In genomic region chr11:43198811-43199210, GRCm38 (mm10) we compare ENCODE assay signal across 33 mouse cellular contexts. TPM values are rescaled to one million over a fixed set of nuclear protein-coding genes. Genes with fewer than 3 reads are reported as not detected.
"Had no signal": no experiment of that assay in that cellular context is flagged by ENCODE, and none has a peak within 500 bp of the region (broad histone marks: within the 10 kb centered on the region; RNA-seq: fewer than 3 reads in every experiment).

No protein-coding gene starts in this region.

- H3K4me2 ChIP-seq: embryonic facial prominence, embryonic 12.5 days; embryonic facial prominence, embryonic 13.5 days; embryonic facial prominence, embryonic 15.5 days; forebrain, embryonic 12.5 days; forebrain, embryonic 13.5 days; forebrain, embryonic 15.5 days had no signal

- H3K9ac ChIP-seq: embryonic facial prominence, embryonic 12.5 days; embryonic facial prominence, embryonic 13.5 days; embryonic facial prominence, embryonic 15.5 days; forebrain, embryonic 12.5 days; forebrain, embryonic 13.5 days; forebrain, embryonic 15.5 days; forebrain, postnatal 0 days had no signal

- H3K27ac ChIP-seq: embryonic facial prominence, embryonic 10.5 days; embryonic facial prominence, embryonic 12.5 days; embryonic facial prominence, embryonic 13.5 days; embryonic facial prominence, embryonic 15.5 days; forebrain, embryonic 10.5 days; forebrain, embryonic 12.5 days; forebrain, embryonic 13.5 days; forebrain, embryonic 15.5 days; gastrocnemius, adult 2 months; heart, adult 2 months had no signal

- DNase-seq: cerebellum, adult 2 months; cerebellum, adult 8-10 months; cerebellum, adult 9-10 months; cerebellum, adult 9-11 months; cerebellum, postnatal 10 days; cerebellum, postnatal 14 days; cerebellum, postnatal 25 days; cerebellum, postnatal 36 days; embryo, embryonic 11 days; forebrain, postnatal 0 days; gastrocnemius, adult 2 months; gastrocnemius, postnatal 10 days; gastrocnemius, postnatal 14 days; gastrocnemius, postnatal 25 days; gastrocnemius, postnatal 36 days; heart, adult 11 months; heart, adult 18-20 months; heart, adult 2 months had no signal

- ATAC-seq: forebrain, embryonic 13.5 days; forebrain, embryonic 14.5 days; forebrain, embryonic 15.5 days; forebrain, embryonic 16.5 days; forebrain, postnatal 0 days had no signal

- H3K4me1 ChIP-seq: embryonic facial prominence, embryonic 12.5 days; embryonic facial prominence, embryonic 15.5 days; forebrain, embryonic 10.5 days; forebrain, embryonic 12.5 days had no signal

- H3K4me3 ChIP-seq: embryonic facial prominence, embryonic 10.5 days; embryonic facial prominence, embryonic 12.5 days; embryonic facial prominence, embryonic 13.5 days; embryonic facial prominence, embryonic 15.5 days; erythroblast, embryonic 14.5 days; forebrain, embryonic 10.5 days; forebrain, embryonic 12.5 days; forebrain, embryonic 13.5 days; forebrain, embryonic 15.5 days; gastrocnemius, adult 2 months; heart, adult 2 months had no signal

- H3K9me3 ChIP-seq: embryonic facial prominence, embryonic 10.5 days; embryonic facial prominence, embryonic 12.5 days; embryonic facial prominence, embryonic 13.5 days; embryonic facial prominence, embryonic 15.5 days; forebrain, embryonic 10.5 days; forebrain, embryonic 12.5 days; forebrain, embryonic 13.5 days; forebrain, embryonic 15.5 days had no signal

- H3K36me3 ChIP-seq: embryonic facial prominence, embryonic 10.5 days; embryonic facial prominence, embryonic 12.5 days; embryonic facial prominence, embryonic 13.5 days; embryonic facial prominence, embryonic 15.5 days; forebrain, embryonic 10.5 days; forebrain, embryonic 12.5 days; forebrain, embryonic 15.5 days had no signal

- H3K27me3 ChIP-seq: embryonic facial prominence, embryonic 12.5 days; embryonic facial prominence, embryonic 13.5 days; embryonic facial prominence, embryonic 15.5 days; forebrain, embryonic 12.5 days had no signal

RNA-seq across cellular contexts. Expression of gene Atp10b, which starts 49.1 kb away (rescaled TPM):
- total RNA-seq: common myeloid progenitor, adult 5-6 weeks; gastrocnemius, adult 18-20 months; gastrocnemius, adult 2 months; gastrocnemius, adult 8-10 months; gastrocnemius, postnatal 25 days; gastrocnemius, postnatal 36 days; granulocyte monocyte progenitor cell, adult 5-6 weeks; heart, adult 2 months had no signal
- polyA plus RNA-seq: forebrain, embryonic 10.5 days had no signal
